Mouse (Mus musculus): ENCODE data around the gene Ptch2.

DNA sequence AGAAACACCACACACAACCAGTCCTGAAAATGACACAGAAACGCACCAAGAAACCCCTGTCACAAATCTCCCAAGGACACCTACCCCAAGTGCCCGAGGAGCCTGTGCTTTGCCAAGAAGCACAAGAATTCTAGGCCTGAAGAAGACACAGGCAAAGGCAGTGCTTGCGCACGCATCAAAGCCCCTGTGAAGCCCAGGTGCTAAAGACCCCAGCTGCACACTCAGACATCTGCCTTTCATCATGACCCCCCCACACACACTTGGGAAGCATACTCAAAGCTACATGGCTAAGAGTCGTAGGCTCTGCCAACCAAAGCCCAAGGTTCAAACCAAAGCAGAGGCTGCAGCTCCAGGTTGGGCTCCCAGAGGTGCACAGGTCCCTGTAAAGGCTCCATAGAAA, 19.7 kb downstream of the Ptch2 start:
- TF ChIP-seq CHD2 (IDR thresholded peaks at IDR 0.05; ENCODE audit: low read depth, low read length) (no peak), MAFK (IDR thresholded peaks at IDR 0.05; ENCODE audit: insufficient read depth, low read depth, low read length) (no peak), ZC3H11A (IDR thresholded peaks at IDR 0.05; ENCODE audit: borderline replicate concordance, low read depth, low read length) (no peak)
